Mouse (Mus musculus) embryonic fibroblast, embryonic 13.5 days (primary cell): ENCODE measurements at regions not wholly inside any gene's neighbourhood (a gene's known extent, or its start where the extent isn't known, plus 50 kb on each side); places are given as distances from the start of the nearest gene placed in this dataset.

Experiments
- CTCF ChIP-seq: IDR thresholded peaks from 2 replicates; pipeline ENCODE4 v1.5.1; 2011; ENCODE audit warnings: mild to moderate bottlenecking, control low read depth, low read length, moderate library complexity, borderline replicate concordance; ENCODE audit not compliant: insufficient read depth
- POLR2A ChIP-seq: IDR thresholded peaks from 2 replicates; pipeline ENCODE4 v1.6.1; 2011; ENCODE audit warnings: low read depth, mild to moderate bottlenecking, control low read depth, low read length, moderate library complexity

DNA sequence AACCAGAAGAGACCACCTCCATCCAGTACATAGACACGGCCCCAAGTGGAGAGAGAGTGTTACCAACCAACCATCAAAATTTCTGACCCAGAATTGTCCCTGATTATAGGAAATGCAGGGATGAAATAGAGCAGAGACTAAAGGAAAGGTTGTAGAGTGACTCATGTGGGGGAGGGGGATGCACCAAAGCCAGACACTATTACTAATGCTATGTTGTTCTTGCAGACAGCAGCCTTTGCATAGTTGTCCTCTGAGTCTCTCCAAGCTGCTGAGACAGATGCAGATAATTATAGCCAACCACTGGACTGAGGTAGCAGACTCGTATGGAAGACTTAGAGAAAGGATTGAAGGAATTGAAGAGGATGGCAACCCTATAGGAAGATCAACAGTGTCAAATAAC lies 274.6 kb upstream of the 4930595M18Rik start:
- TF ChIP-seq CTCF (no peak), POLR2A (no peak)
